Mouse (Mus musculus) lung, adult 2 months (tissue): ENCODE measurements around the gene Casc3. TPM values are rescaled to one million over a fixed set of nuclear protein-coding genes. Genes with fewer than 3 reads are reported as not detected.

Source experiments
- DNase-seq: peaks from one replicate; pipeline ENCODE4 v3.0.0; 2022
- H3K4me1 ChIP-seq: fragments of 200-500 bp; 2 replicates; pipeline ENCODE4 v1.6.1; 2011; ENCODE audit warnings: low read length; ENCODE audit not compliant: control insufficient read depth, insufficient read depth
- H3K4me3 ChIP-seq: fragments of 200-500 bp; replicated peaks from 2 replicates; pipeline ENCODE3; 2011; ENCODE audit warnings: low read depth, mild to moderate bottlenecking, control low read depth, low read length; ENCODE audit errors: extremely low read depth
- CTCF ChIP-seq: fragments of 200-500 bp; IDR thresholded peaks from 2 replicates; pipeline ENCODE4 v1.5.1; 2011; ENCODE audit warnings: mild to moderate bottlenecking, low read length, control low read depth; ENCODE audit not compliant: insufficient read depth
- POLR2A ChIP-seq: fragments of 200-500 bp; IDR thresholded peaks from 2 replicates; pipeline ENCODE4 v1.6.1; 2011; ENCODE audit warnings: low read depth, mild to moderate bottlenecking, control low read depth, low read length, borderline replicate concordance; ENCODE audit errors: extremely low read depth
- WGBS: fragments of 180-500 bp; shearing (Covaris S2); methylation state at CpG from one replicate; pipeline ENCODE4 v1.1.7; 2018; 5-methylcytosine and 5-hydroxymethylcytosine counted together
- polyA plus RNA-seq: library from polyadenylated mRNA; depleted of rRNA; stranded (reverse); fragments of >200 nt; gene quantifications from 2 replicates; pipeline ENCODE4 v1.2.3, GENCODE M21; 2012; rRNA removed

Gene Casc3
- polyA plus RNA-seq, 1 experiment, result 37.9 TPM

- WGBS, result 6% methylated on average over 41 of the region's 41 CpGs
- TF ChIP-seq CTCF (peak; percentile 33), POLR2A (peak; percentile 52; the same call in 1 of the 2 replicates)
- no peaks in the 10 kb centered on the region; the same call in 1 of the 2 replicates for H3K4me1 ChIP-seq
- peak within 1 kb of the TSS; percentile 91 for H3K4me3 ChIP-seq
- DNase-seq, result peak; percentile 93
Observed at GRCm38 (mm10) chr11:98863028-98863750, 58.5 kb downstream of the Casc3 start, which contains the start of gene Wipf2. Gene Wipf2, plus strand, starts transcription at chr11:98863638.

- WGBS, result 1% methylated on average over 38 of the region's 39 CpGs
- no peak for DNase-seq
- no peak for TF ChIP-seq CTCF
- no peak for TF ChIP-seq POLR2A
- no peaks in the 10 kb centered on the region; the same call in 1 of the 2 replicates for H3K4me1 ChIP-seq
- peak overlapping the region; percentile 91 for H3K4me3 ChIP-seq
Observed at GRCm38 (mm10) chr11:98863751-98864429, 59.2 kb downstream of the Casc3 start.

- no peak for TF ChIP-seq POLR2A
- no peak for TF ChIP-seq CTCF
- 78% methylated on average over 12 of the region's 12 CpGs for WGBS
- Histone ChIP-seq H3K4me1 (peaks cover 6% of the 10 kb centered on the region), H3K4me3 (no peak overlapping the region)
- DNase-seq, result no peak
Observed at GRCm38 (mm10) chr11:98867293-98867692, 62.6 kb downstream of the Casc3 start.

- no peak for DNase-seq
- no peak for TF ChIP-seq CTCF
- TF ChIP-seq POLR2A, result no peak
- H3K4me1 ChIP-seq, result peaks cover 8% of the 10 kb centered on the region
- H3K4me3 ChIP-seq, result no peak overlapping the region
- WGBS, result 76% methylated on average over 8 of the region's 8 CpGs
Observed at GRCm38 (mm10) chr11:98869906-98870305, 65.2 kb downstream of the Casc3 start.

GRCm38 (mm10) chr11:98870791-98871190 lies 66.1 kb downstream of the Casc3 start:
- no peak for DNase-seq
- Histone ChIP-seq H3K4me1 (peaks cover 8% of the 10 kb centered on the region), H3K4me3 (no peak overlapping the region)
- 71% methylated on average over 5 of the region's 5 CpGs for WGBS
- no peak for TF ChIP-seq POLR2A
- no peak for TF ChIP-seq CTCF

GRCm38 (mm10) chr11:98871416-98871815 lies 66.7 kb downstream of the Casc3 start:
- WGBS, result 59% methylated on average over 4 of the region's 4 CpGs
- DNase-seq, result no peak
- TF ChIP-seq CTCF (no peak), POLR2A (no peak)
- H3K4me3 ChIP-seq, result no peak overlapping the region
- H3K4me1 ChIP-seq, result peaks cover 8% of the 10 kb centered on the region

- TF ChIP-seq POLR2A (no peak), CTCF (no peak)
- Histone ChIP-seq H3K4me1 (peaks cover 9% of the 10 kb centered on the region), H3K4me3 (no peak overlapping the region)
- DNase-seq, result peak; percentile 36
- WGBS, result 54% methylated on average over 4 of the region's 4 CpGs
Observed at GRCm38 (mm10) chr11:98872040-98872439, 67.3 kb downstream of the Casc3 start.

- 54% methylated on average over 9 of the region's 9 CpGs for WGBS
- Histone ChIP-seq H3K4me3 (no peak overlapping the region), H3K4me1 (peaks cover 10% of the 10 kb centered on the region)
- DNase-seq, result peak; percentile 82
- TF ChIP-seq CTCF (no peak), POLR2A (no peak)
Observed at GRCm38 (mm10) chr11:98873900-98874299, 69.2 kb downstream of the Casc3 start.

GRCm38 (mm10) chr11:98877001-98877400 lies 72.3 kb downstream of the Casc3 start:
- no peak for DNase-seq
- WGBS, result 69% methylated on average over 9 of the region's 9 CpGs
- H3K4me3 ChIP-seq, result no peak overlapping the region
- H3K4me1 ChIP-seq, result peaks cover 5% of the 10 kb centered on the region; the same call in 1 of the 2 replicates
- TF ChIP-seq POLR2A (no peak), CTCF (no peak)

Other genes with a start within 250 kb of the Casc3 start
- gene Ormdl3, start 217.5 kb upstream of the Casc3 start, polyA plus RNA-seq, result 55.6 and 56.7 TPM in 2 replicates
- not detected in 2 replicates for gene Lrrc3c, start 206.6 kb upstream of the Casc3 start, polyA plus RNA-seq
- gene Gm12355, start 179.2 kb upstream of the Casc3 start, polyA plus RNA-seq, result not detected in 2 replicates
- not detected in 2 replicates for gene Gsdma3, start 178.5 kb upstream of the Casc3 start, polyA plus RNA-seq
- gene Gsdma2, start 158.1 kb upstream of the Casc3 start, polyA plus RNA-seq, result not detected in 2 replicates
- gene Gsdma, start 140.6 kb upstream of the Casc3 start, polyA plus RNA-seq, result 11.5 TPM in 1 of 2 replicates, not detected in the other
- gene Psmd3, start 122.4 kb upstream of the Casc3 start, polyA plus RNA-seq, result 136 and 156 TPM in 2 replicates
- not detected in 2 replicates for gene Csf3, start 103.6 kb upstream of the Casc3 start, polyA plus RNA-seq
- 45.0 and 55.1 TPM in 2 replicates for gene Med24, start 75.5 kb upstream of the Casc3 start, polyA plus RNA-seq
- gene Thra, start 64.3 kb upstream of the Casc3 start, polyA plus RNA-seq, result 142 and 159 TPM in 2 replicates
- gene Nr1d1, start 29.6 kb upstream of the Casc3 start, polyA plus RNA-seq, result 213 and 329 TPM in 2 replicates
- 39.0 and 54.3 TPM in 2 replicates for gene Msl1, start 9.4 kb upstream of the Casc3 start, polyA plus RNA-seq
- 3.4 and 18.4 TPM in 2 replicates for gene Rapgefl1, start 31.9 kb downstream of the Casc3 start, polyA plus RNA-seq
- 10.1 and 14.0 TPM in 2 replicates for gene Wipf2, start 58.7 kb downstream of the Casc3 start, polyA plus RNA-seq
- 0.16 and 0.25 TPM in 2 replicates for gene Cdc6, start 102.9 kb downstream of the Casc3 start, polyA plus RNA-seq
- 59.0 and 62.2 TPM in 2 replicates for gene Rara, start 122.9 kb downstream of the Casc3 start, polyA plus RNA-seq
- gene Gjd3, start 178.1 kb downstream of the Casc3 start, polyA plus RNA-seq, result 0.29 and 0.40 TPM in 2 replicates
- 0.58 and 1.4 TPM in 2 replicates for gene Top2a, start 219.3 kb downstream of the Casc3 start, polyA plus RNA-seq
- gene Igfbp4, start 236.3 kb downstream of the Casc3 start, polyA plus RNA-seq, result 459 and 481 TPM in 2 replicates